Comparison of ENCODE assay signal across 1 mouse cellular context in the genomic region with DNA sequence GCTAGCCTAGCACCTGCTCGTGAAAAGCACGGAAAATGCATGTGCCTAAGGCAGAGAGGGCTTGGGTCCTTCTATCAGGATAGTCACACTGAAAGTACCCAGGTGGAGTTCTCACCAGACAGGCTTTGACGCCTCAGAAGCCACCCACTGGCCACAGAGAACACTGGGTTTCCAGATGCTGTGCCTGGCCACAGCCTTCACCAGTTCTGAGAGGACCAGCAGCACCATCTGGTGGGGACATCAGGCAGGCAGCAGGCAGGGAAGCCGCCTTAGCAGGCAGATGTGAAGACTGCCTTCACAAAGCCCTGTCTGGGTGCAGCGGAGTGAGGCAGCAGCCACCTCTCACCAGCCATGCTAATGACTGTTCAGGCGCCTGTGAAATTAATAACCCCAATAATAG.
TF ChIP-seq lines count a peak whose summit lies in the region.

No protein-coding gene starts in this region.

TF ChIP-seq in CH12.LX, 34 proteins besides CTCF, POLR2A, EP300 and RAD21 (continued from another document):
- TF ChIP-seq ZMIZ1 (IDR thresholded peaks at IDR 0.05; ENCODE audit: low read depth, low read length): no peak
- no peak for TF ChIP-seq CHD1 (IDR thresholded peaks at IDR 0.05; ENCODE audit: low read depth, low read length)
- TF ChIP-seq NELFE (IDR thresholded peaks at IDR 0.05; ENCODE audit: low read depth, low read length): peak; percentile 54; the same call in 1 of the 2 replicates
- TF ChIP-seq SIN3A (IDR thresholded peaks at IDR 0.05; ENCODE audit: low read length): peak; percentile 74; the same call in 1 of the 2 replicates
- TF ChIP-seq BHLHE40 (IDR thresholded peaks at IDR 0.05; ENCODE audit: low read depth, low read length): peak; percentile 87
- TF ChIP-seq NRF1 (IDR thresholded peaks at IDR 0.05; ENCODE audit: low read depth, low read length): peak; percentile 28; the same call in 1 of the 2 replicates
- TF ChIP-seq HCFC1 (IDR thresholded peaks at IDR 0.05; ENCODE audit: low read depth, low read length): no peak
- no peak for TF ChIP-seq JUN (IDR thresholded peaks at IDR 0.05; ENCODE audit: insufficient read depth, low read depth, low read length)
- TF ChIP-seq RCOR1 (conservative IDR thresholded peaks at IDR 0.05; ENCODE audit: low read depth, low read length): 0 out of 2 replicates have a peak, but pooled peaks have one; percentile 19
- TF ChIP-seq E2F4 (IDR thresholded peaks at IDR 0.05; ENCODE audit: insufficient replicate concordance, low read depth, low read length): no peak
- TF ChIP-seq SMC3 (IDR thresholded peaks at IDR 0.05; ENCODE audit: low read depth, low read length): peak; percentile 99
- TF ChIP-seq MAZ (IDR thresholded peaks at IDR 0.05; ENCODE audit: low read depth, low read length): 0 out of 2 replicates have a peak, but pooled peaks have one; percentile 39
